Mouse (Mus musculus) neural tube, embryonic 11.5 days (tissue): Measurements from ENCODE around the gene Bcl2l11. TPM values are rescaled to one million over a fixed set of nuclear protein-coding genes. Genes with fewer than 3 reads are reported as not detected.
A peak's percentile ranks its signal among the peaks of the same experiment; 100 is the strongest.

ENCODE experiments used
- ATAC-seq: fragments of 200-750 bp; cut with Nextera tagmentation; 2 replicates; pipeline ENCODE4 v1.8.0; 2017; ENCODE audit warnings: moderate number of reproducible peaks, mild to moderate bottlenecking, moderate TSS enrichment, moderate library complexity; ENCODE audit not compliant: insufficient read depth, low FRiP score, low TSS enrichment
- DNase-seq: peaks from one replicate; pipeline ENCODE4 v3.0.0-alpha.2; 2015; ENCODE audit warnings: low spot score
- H3K27ac ChIP-seq: fragments of 300-500 bp; sonication (generic); 2 replicates; pipeline ENCODE4 v1.5.1; 2014; ENCODE audit warnings: low read depth, mild to moderate bottlenecking, low read length
- H3K27me3 ChIP-seq: fragments of 300-500 bp; sonication (generic); 2 replicates; pipeline ENCODE4 v1.6.1; 2014; ENCODE audit warnings: mild to moderate bottlenecking, low read length, mixed read lengths; ENCODE audit not compliant: control insufficient read depth, insufficient read depth
- H3K36me3 ChIP-seq: fragments of 300-500 bp; sonication (generic); 2 replicates; pipeline ENCODE4 v1.6.1; 2014; ENCODE audit warnings: mild to moderate bottlenecking, low read length, moderate library complexity, mixed read lengths; ENCODE audit not compliant: control insufficient read depth, insufficient read depth
- H3K4me1 ChIP-seq: fragments of 300-500 bp; sonication (generic); 2 replicates; pipeline ENCODE4 v1.6.1; 2014; ENCODE audit warnings: low read length, mixed read lengths; ENCODE audit not compliant: control insufficient read depth, insufficient read depth
- H3K4me2 ChIP-seq: fragments of 300-500 bp; sonication (generic); 2 replicates; pipeline ENCODE4 v1.6.1; 2014; ENCODE audit warnings: low read depth, mild to moderate bottlenecking, moderate library complexity
- H3K4me3 ChIP-seq: fragments of 300-500 bp; sonication (generic); 2 replicates; pipeline ENCODE4 v1.5.1; 2014; ENCODE audit warnings: low read depth, low read length
- H3K9ac ChIP-seq: fragments of 300-500 bp; sonication (generic); 2 replicates; pipeline ENCODE4 v1.6.1; 2014; ENCODE audit warnings: mild to moderate bottlenecking, low read length
- H3K9me3 ChIP-seq: fragments of 300-500 bp; sonication (generic); 2 replicates; pipeline ENCODE4 v1.6.1; 2016; ENCODE audit warnings: low read length; ENCODE audit not compliant: control insufficient read depth
- WGBS: fragments of 180-500 bp; shearing (Covaris S2); extraction: QIAGEN DNeasy Blood & Tissue Kit; methylation state at CpG from one replicate; pipeline ENCODE4 v1.1.7; 2014; 5-methylcytosine and 5-hydroxymethylcytosine counted together
- polyA plus RNA-seq: library from polyadenylated mRNA; unstranded; fragments of >200 nt; fragmentation: Nextera tagmentation; extraction: Ambion mirVana; gene quantifications from 2 replicates; pipeline ENCODE4 v1.2.1, GENCODE M21; 2014

Bcl2l11 gene
- polyA plus RNA-seq, 1 experiment from 2014 or later: 19.5 TPM

- Histone ChIP-seq H3K27me3 (no peaks in the 10 kb centered on the region), H3K4me3 (no peak overlapping the region), H3K36me3 (no peaks in the 10 kb centered on the region), H3K9me3 (no peaks in the 10 kb centered on the region), H3K9ac (no peak overlapping the region), H3K4me2 (no peak overlapping the region), H3K4me1 (peaks cover 8% of the 10 kb centered on the region; the same call in 1 of the 2 replicates), H3K27ac (no peak overlapping the region)
- ATAC-seq (no peak), DNase-seq (no peak)
- 81% methylated on average over 7 of the region's 7 CpGs for WGBS
Measured at GRCm38 (mm10) chr2:128086996-128087526, 38.8 kb upstream of the Bcl2l11 start.

GRCm38 (mm10) chr2:128087798-128088545 lies 37.9 kb upstream of the Bcl2l11 start:
- H3K9me3 ChIP-seq: no peaks in the 10 kb centered on the region
- WGBS: 82% methylated on average over 8 of the region's 8 CpGs
- no peak overlapping the region for H3K4me3 ChIP-seq
- no peak for DNase-seq
- peaks cover 9% of the 10 kb centered on the region; the same call in 1 of the 2 replicates for H3K4me1 ChIP-seq
- no peak overlapping the region for H3K4me2 ChIP-seq
- no peaks in the 10 kb centered on the region for H3K27me3 ChIP-seq
- H3K36me3 ChIP-seq: no peaks in the 10 kb centered on the region
- no peak for ATAC-seq
- no peak overlapping the region for H3K27ac ChIP-seq
- H3K9ac ChIP-seq: no peak overlapping the region

GRCm38 (mm10) chr2:128090283-128090885 lies 35.5 kb upstream of the Bcl2l11 start:
- H3K4me3 ChIP-seq: no peak overlapping the region
- ATAC-seq: no peak
- no peak overlapping the region for H3K9ac ChIP-seq
- H3K4me2 ChIP-seq: no peak overlapping the region
- no peak overlapping the region for H3K27ac ChIP-seq
- 87% methylated on average over 6 of the region's 6 CpGs for WGBS
- no peaks in the 10 kb centered on the region for H3K36me3 ChIP-seq
- H3K27me3 ChIP-seq: no peaks in the 10 kb centered on the region
- DNase-seq: no peak
- H3K4me1 ChIP-seq: peaks cover 9% of the 10 kb centered on the region; the same call in 1 of the 2 replicates
- no peaks in the 10 kb centered on the region for H3K9me3 ChIP-seq

- 58% methylated on average over 11 of the region's 11 CpGs for WGBS
- DNase-seq (peak; percentile 41), ATAC-seq (0 out of 2 replicates have a peak, but pooled peaks have one; percentile 50)
- H3K36me3 ChIP-seq: no peaks in the 10 kb centered on the region
- no peak overlapping the region for H3K27ac ChIP-seq
- no peak overlapping the region for H3K4me3 ChIP-seq
- no peaks in the 10 kb centered on the region for H3K9me3 ChIP-seq
- no peak overlapping the region for H3K4me2 ChIP-seq
- peaks cover 9% of the 10 kb centered on the region; the same call in 1 of the 2 replicates for H3K4me1 ChIP-seq
- no peak overlapping the region for H3K9ac ChIP-seq
- H3K27me3 ChIP-seq: no peaks in the 10 kb centered on the region
Measured at GRCm38 (mm10) chr2:128091431-128092369, 34.1 kb upstream of the Bcl2l11 start.

GRCm38 (mm10) chr2:128092451-128092850 lies 33.4 kb upstream of the Bcl2l11 start:
- no peak overlapping the region for H3K4me3 ChIP-seq
- H3K4me1 ChIP-seq: peaks cover 9% of the 10 kb centered on the region; the same call in 1 of the 2 replicates
- ATAC-seq (no peak), DNase-seq (no peak)
- H3K27me3 ChIP-seq: no peaks in the 10 kb centered on the region
- H3K36me3 ChIP-seq: no peaks in the 10 kb centered on the region
- H3K27ac ChIP-seq: no peak overlapping the region
- H3K4me2 ChIP-seq: no peak overlapping the region
- H3K9me3 ChIP-seq: no peaks in the 10 kb centered on the region
- WGBS: 87% methylated on average over 2 of the region's 2 CpGs
- no peak overlapping the region for H3K9ac ChIP-seq

GRCm38 (mm10) chr2:128094196-128094595 lies 31.6 kb upstream of the Bcl2l11 start:
- Histone ChIP-seq H3K27ac (no peak overlapping the region), H3K27me3 (no peaks in the 10 kb centered on the region), H3K9me3 (no peaks in the 10 kb centered on the region), H3K4me2 (no peak overlapping the region), H3K36me3 (no peaks in the 10 kb centered on the region), H3K9ac (no peak overlapping the region), H3K4me1 (peaks cover 9% of the 10 kb centered on the region; the same call in 1 of the 2 replicates), H3K4me3 (no peak overlapping the region)
- 77% methylated on average over 5 of the region's 5 CpGs for WGBS
- no peak for ATAC-seq
- no peak for DNase-seq

GRCm38 (mm10) chr2:128094602-128095001 lies 31.2 kb upstream of the Bcl2l11 start:
- no peak for DNase-seq
- WGBS: 69% methylated on average over 2 of the region's 2 CpGs
- no peaks in the 10 kb centered on the region for H3K9me3 ChIP-seq

GRCm38 (mm10) chr2:128095270-128095669 lies 30.6 kb upstream of the Bcl2l11 start:
- Histone ChIP-seq H3K27me3 (no peaks in the 10 kb centered on the region), H3K27ac (no peak overlapping the region), H3K36me3 (no peaks in the 10 kb centered on the region), H3K9ac (no peak overlapping the region), H3K4me1 (peaks cover 9% of the 10 kb centered on the region; the same call in 1 of the 2 replicates), H3K9me3 (no peaks in the 10 kb centered on the region), H3K4me2 (no peak overlapping the region), H3K4me3 (no peak overlapping the region)
- no peak for DNase-seq
- ATAC-seq: no peak
- 24% methylated on average over 1 of the region's 1 CpGs for WGBS

More at GRCm38 (mm10) chr2:128094602-128095001, 31.2 kb upstream of the Bcl2l11 start:
- Histone ChIP-seq H3K4me1 (peaks cover 9% of the 10 kb centered on the region; the same call in 1 of the 2 replicates), H3K27me3 (no peaks in the 10 kb centered on the region), H3K27ac (no peak overlapping the region), H3K4me2 (no peak overlapping the region), H3K4me3 (no peak overlapping the region), H3K9ac (no peak overlapping the region), H3K36me3 (no peaks in the 10 kb centered on the region)
- no peak for ATAC-seq
